Mouse (Mus musculus): ENCODE data around the gene Ccn6. TPM values are rescaled to one million over a fixed set of nuclear protein-coding genes. Genes with fewer than 3 reads are reported as not detected.

Gene Ccn6
- total RNA-seq, 2 experiments from 2014 or later: 0.14 to 0.16 TPM

Other genes with a start within 250 kb of the Ccn6 start
- 10 to 100 TPM; 63.9 to 73.1 TPM for gene Lama4, start 198.3 kb downstream of the Ccn6 start, total RNA-seq (2021)
- 1 to 10 TPM; 3.0 to 3.5 TPM for gene Fam229b, start 29.9 kb downstream of the Ccn6 start, total RNA-seq (2021)
- 1 to 10 TPM in 1 of 2 experiments, under 1 TPM in 1; 0.88 to 1.4 TPM for gene Tube1, start 29.8 kb downstream of the Ccn6 start, total RNA-seq (2021)
- 10 to 100 TPM; 13.3 to 17.8 TPM for gene Fyn, start 205.1 kb upstream of the Ccn6 start, total RNA-seq (2021)